Mouse (Mus musculus): ENCODE data around the gene Fryl.

- no peak for TF ChIP-seq POLR2A (IDR thresholded peaks at IDR 0.05; ENCODE audit: borderline replicate concordance, extremely low read depth, insufficient read depth, insufficient read length, poor library complexity, severe bottlenecking)
- no peak for TF ChIP-seq CTCF (IDR thresholded peaks at IDR 0.05; ENCODE audit: borderline replicate concordance, extremely low read depth, insufficient read depth, insufficient read length)
Observed at GRCm38 (mm10) chr5:73103657-73104056, 152.8 kb downstream of the Fryl start.

All from brain, embryonic 14.5 days (tissue).